Mouse (Mus musculus) fat pad, adult 2 months (tissue): Measurements from ENCODE around the gene Zbed6.

ENCODE experiments used
- DNase-seq: peaks from one replicate; pipeline ENCODE4 v3.0.0-alpha.2; 2011; ENCODE audit warnings: low read depth, low spot score; ENCODE audit errors: extremely low read depth

Zbed6 gene

GRCm38 (mm10) chr1:133663427-133663826 lies 2.7 kb upstream of the Zbed6 start:
- no peak for DNase-seq

GRCm38 (mm10) chr1:133662941-133663340 lies 2.3 kb upstream of the Zbed6 start:
- DNase-seq = no peak

GRCm38 (mm10) chr1:133661203-133661933 lies 683 bp upstream of the Zbed6 start, which contains the start of gene Gm38394:
Gene Gm38394 (minus strand): TSS chr1:133661318.
- peak; percentile 71 for DNase-seq

- no peak for DNase-seq
These were observed 1.8 kb downstream of the Zbed6 start for GRCm38 (mm10) chr1:133658878-133659277.

- no peak for DNase-seq
These were observed 3.9 kb downstream of the Zbed6 start for GRCm38 (mm10) chr1:133656811-133657210.

GRCm38 (mm10) chr1:133653033-133653432 lies 7.7 kb downstream of the Zbed6 start:
- DNase-seq = no peak

GRCm38 (mm10) chr1:133650288-133651055 lies 10.2 kb downstream of the Zbed6 start:
- no peak for DNase-seq

- no peak for DNase-seq
These were observed 15.0 kb downstream of the Zbed6 start for GRCm38 (mm10) chr1:133645652-133646051.

- no peak for DNase-seq
These were observed 19.5 kb downstream of the Zbed6 start for GRCm38 (mm10) chr1:133641163-133641562.

GRCm38 (mm10) chr1:133638517-133638916 lies 22.2 kb downstream of the Zbed6 start:
- DNase-seq = no peak

GRCm38 (mm10) chr1:133632168-133632567 lies 28.5 kb downstream of the Zbed6 start:
- DNase-seq = no peak

- no peak for DNase-seq
These were observed 35.6 kb downstream of the Zbed6 start for GRCm38 (mm10) chr1:133625052-133625451.

- DNase-seq = no peak
These were observed 42.4 kb downstream of the Zbed6 start for GRCm38 (mm10) chr1:133618311-133618710.

- no peak for DNase-seq
These were observed 42.8 kb downstream of the Zbed6 start for GRCm38 (mm10) chr1:133617908-133618307.

GRCm38 (mm10) chr1:133613817-133614216 lies 46.9 kb downstream of the Zbed6 start:
- DNase-seq = no peak

- DNase-seq = no peak
These were observed 49.2 kb downstream of the Zbed6 start for GRCm38 (mm10) chr1:133611436-133611835.

- no peak for DNase-seq
These were observed 50.1 kb downstream of the Zbed6 start for GRCm38 (mm10) chr1:133610601-133611000.

GRCm38 (mm10) chr1:133609771-133610502 lies 50.7 kb downstream of the Zbed6 start, which contains the start of gene Snrpe:
Gene Snrpe (minus strand): TSS chr1:133610291.
- peak; percentile 74 for DNase-seq
